Mouse (Mus musculus) MEL (cell line): ENCODE data around the gene Aqr. TPM values are rescaled to one million over a fixed set of nuclear protein-coding genes. Genes with fewer than 3 reads are reported as not detected.

Experiments
- DNase-seq: peaks from one replicate; pipeline ENCODE4 v3.0.0; 2011; ENCODE audit warnings: low read depth, low spot score
- H3K27ac ChIP-seq: 2 replicates; pipeline ENCODE4 v1.5.1; 2012; ENCODE audit warnings: low read depth, mild to moderate bottlenecking, control low read depth, low read length, moderate library complexity; ENCODE audit not compliant: control insufficient read depth
- H3K27me3 ChIP-seq, 2 experiments: fragments of 150-350 bp in 1 of 2; sonication (generic) in 1 of 2; 2 replicates each; pipeline ENCODE4 v1.6.1; 2012; ENCODE audit warnings: low read length in 2 of 2, mild to moderate bottlenecking in 2 of 2, improper control_type of control experiment in 1 of 2, moderate library complexity in 1 of 2; ENCODE audit not compliant: insufficient read depth in 2 of 2, control insufficient read depth in 1 of 2
- H3K36me3 ChIP-seq, 2 experiments: 2 replicates each; pipeline ENCODE4 v1.6.1; 2012 to 2014; ENCODE audit warnings: low read length in 2 of 2, improper control_type of control experiment in 1 of 2, inconsistent platforms in 1 of 2, mild to moderate bottlenecking in 1 of 2; ENCODE audit not compliant: insufficient read depth in 2 of 2, control insufficient read depth in 1 of 2
- H3K4me1 ChIP-seq, 2 experiments: fragments of 150-350 bp in 1 of 2; sonication (generic) in 1 of 2; 2 replicates each; pipeline ENCODE4 v1.6.1; 2012; ENCODE audit warnings: low read length in 2 of 2, improper control_type of control experiment in 1 of 2, mild to moderate bottlenecking in 1 of 2; ENCODE audit not compliant: insufficient read depth in 2 of 2, control insufficient read depth in 1 of 2
- H3K4me3 ChIP-seq, 2 experiments: fragments of 150-350 bp in 1 of 2; sonication (generic) in 1 of 2; 2 replicates each; pipeline ENCODE4 v1.5.1; 2012; ENCODE audit warnings: low read depth in 2 of 2, low read length in 2 of 2, mild to moderate bottlenecking in 2 of 2, moderate library complexity in 2 of 2, control low read depth in 1 of 2, improper control_type of control experiment in 1 of 2; ENCODE audit not compliant: control insufficient read depth in 1 of 2, insufficient read depth in 1 of 2
- H3K79me2 ChIP-seq: 2 replicates; pipeline ENCODE4 v1.6.1; 2012; ENCODE audit warnings: mild to moderate bottlenecking, low read length, moderate library complexity; ENCODE audit not compliant: control insufficient read depth, poor library complexity, insufficient read depth
- H3K9ac ChIP-seq: 2 replicates; pipeline ENCODE4 v1.6.1; 2012; ENCODE audit warnings: low read depth, mild to moderate bottlenecking, control low read depth, low read length, moderate library complexity; ENCODE audit not compliant: control insufficient read depth, poor library complexity, severe bottlenecking
- H3K9me3 ChIP-seq: fragments of 150-350 bp; sonication (generic); replicated peaks from 2 replicates; pipeline ENCODE4 v1.6.1; 2012; ENCODE audit warnings: mild to moderate bottlenecking, low read length, improper control_type of control experiment, moderate library complexity; ENCODE audit not compliant: insufficient read depth
- EP300 ChIP-seq, 2 experiments: IDR thresholded peaks; 2 replicates each; pipeline ENCODE4 v1.6.1; 2011; ENCODE audit warnings: improper control_type of control experiment in 2 of 2, low read length in 2 of 2, low read depth in 1 of 2, mild to moderate bottlenecking in 1 of 2
- ETS1 ChIP-seq: IDR thresholded peaks from 2 replicates; pipeline ENCODE4 v1.6.1; 2012; ENCODE audit warnings: low read depth, mild to moderate bottlenecking, inconsistent platforms, low read length, improper control_type of control experiment, moderate library complexity
- GABPA ChIP-seq: IDR thresholded peaks from 2 replicates; pipeline ENCODE4 v1.6.1; 2012; ENCODE audit warnings: low read depth, mild to moderate bottlenecking, inconsistent platforms, low read length, improper control_type of control experiment, moderate library complexity
- JUND ChIP-seq: IDR thresholded peaks from 2 replicates; pipeline ENCODE4 v1.6.1; 2011; ENCODE audit warnings: low read depth, mild to moderate bottlenecking, improper control_type of control experiment, low read length
- MYC ChIP-seq: IDR thresholded peaks from 2 replicates; pipeline ENCODE4 v1.6.1; 2011; ENCODE audit warnings: low read depth, mild to moderate bottlenecking, low read length, improper control_type of control experiment, moderate library complexity
- POLR2AphosphoS2 ChIP-seq: IDR thresholded peaks from 2 replicates; pipeline ENCODE4 v1.6.1; 2011; ENCODE audit warnings: low read length, improper control_type of control experiment
- RCOR1 ChIP-seq: IDR thresholded peaks from 2 replicates; pipeline ENCODE4 v1.6.1; 2012; ENCODE audit warnings: low read depth, mild to moderate bottlenecking, inconsistent platforms, low read length, improper control_type of control experiment
- TAL1 ChIP-seq: IDR thresholded peaks from 2 replicates; pipeline ENCODE4 v1.6.1; 2012; ENCODE audit warnings: mild to moderate bottlenecking, inconsistent platforms, low read length, moderate library complexity, mixed read lengths
- TCF12 ChIP-seq: IDR thresholded peaks from 2 replicates; pipeline ENCODE4 v1.6.1; 2014; ENCODE audit warnings: low read depth, mild to moderate bottlenecking, inconsistent platforms, low read length, improper control_type of control experiment, moderate library complexity
- UBTF ChIP-seq: IDR thresholded peaks from 2 replicates; pipeline ENCODE4 v1.6.1; 2012; ENCODE audit warnings: low read depth, mild to moderate bottlenecking, inconsistent platforms, low read length, improper control_type of control experiment, moderate library complexity, borderline replicate concordance; ENCODE audit not compliant: insufficient read depth
- USF1 ChIP-seq: IDR thresholded peaks from 2 replicates; pipeline ENCODE4 v1.6.1; 2014; ENCODE audit warnings: low read depth, mild to moderate bottlenecking, inconsistent platforms, low read length, improper control_type of control experiment, moderate library complexity
- polyA plus RNA-seq, 2 experiments: library from polyadenylated mRNA; stranded (reverse) in 1 of 2; unstranded in 1 of 2; fragments of >175 nt in 1 of 2; fragments of >200 nt in 1 of 2; gene quantifications; 2 replicates each; pipeline versions ENCODE4 v1.2.1 to v1.2.4; 2012; ENCODE audit warnings: low replicate concordance in 2 of 2, low read depth in 1 of 2; ENCODE audit not compliant: insufficient read length in 2 of 2, insufficient read depth in 1 of 2, missing spikeins in 1 of 2
- total RNA-seq: library from RNA; depleted of rRNA; stranded (reverse); fragments of 300-350 nt; gene quantifications from 2 replicates; pipeline ENCODE4 v1.2.3, GENCODE M21; 2012

Gene Aqr
- total and polyA plus RNA-seq, 3 experiments: 45.9 to 143 (median 69.1) TPM

DNA sequence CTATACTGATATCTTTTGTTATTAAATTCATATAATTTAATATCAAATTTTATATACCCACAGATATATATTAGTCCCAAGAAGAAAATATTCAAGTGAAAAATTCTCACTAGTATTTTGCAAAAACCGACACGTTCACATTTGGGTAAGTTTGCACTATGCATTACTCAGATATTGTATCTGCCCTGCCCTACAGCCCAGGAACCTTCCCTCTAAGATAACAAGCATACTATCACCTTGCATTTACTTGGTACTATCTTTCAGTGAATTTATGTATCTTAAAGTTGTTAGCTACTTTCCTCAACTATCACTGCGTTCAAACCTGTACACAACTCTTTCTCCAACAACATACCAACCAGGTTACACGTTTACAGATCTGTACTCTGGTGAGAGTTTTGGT, 71.3 kb downstream of the Aqr start:
- no peaks in the 10 kb centered on the region for H3K27me3 ChIP-seq
- no peaks in the 10 kb centered on the region for H3K9me3 ChIP-seq
- peaks cover 0 to 33% of the 10 kb centered on the region in 2 experiments; a peak in 2 of 4 replicates for H3K36me3 ChIP-seq
- TF ChIP-seq TCF12 (no peak), GABPA (no peak), JUND (no peak), POLR2AphosphoS2 (no peak), ETS1 (no peak)
- no peaks in the 10 kb centered on the region for H3K79me2 ChIP-seq
- no peak overlapping the region for H3K4me3 ChIP-seq
- DNase-seq: no peak
- no peaks in the 10 kb centered on the region for H3K4me1 ChIP-seq
- H3K27ac ChIP-seq: no peak overlapping the region
- no peak overlapping the region for H3K9ac ChIP-seq

DNA sequence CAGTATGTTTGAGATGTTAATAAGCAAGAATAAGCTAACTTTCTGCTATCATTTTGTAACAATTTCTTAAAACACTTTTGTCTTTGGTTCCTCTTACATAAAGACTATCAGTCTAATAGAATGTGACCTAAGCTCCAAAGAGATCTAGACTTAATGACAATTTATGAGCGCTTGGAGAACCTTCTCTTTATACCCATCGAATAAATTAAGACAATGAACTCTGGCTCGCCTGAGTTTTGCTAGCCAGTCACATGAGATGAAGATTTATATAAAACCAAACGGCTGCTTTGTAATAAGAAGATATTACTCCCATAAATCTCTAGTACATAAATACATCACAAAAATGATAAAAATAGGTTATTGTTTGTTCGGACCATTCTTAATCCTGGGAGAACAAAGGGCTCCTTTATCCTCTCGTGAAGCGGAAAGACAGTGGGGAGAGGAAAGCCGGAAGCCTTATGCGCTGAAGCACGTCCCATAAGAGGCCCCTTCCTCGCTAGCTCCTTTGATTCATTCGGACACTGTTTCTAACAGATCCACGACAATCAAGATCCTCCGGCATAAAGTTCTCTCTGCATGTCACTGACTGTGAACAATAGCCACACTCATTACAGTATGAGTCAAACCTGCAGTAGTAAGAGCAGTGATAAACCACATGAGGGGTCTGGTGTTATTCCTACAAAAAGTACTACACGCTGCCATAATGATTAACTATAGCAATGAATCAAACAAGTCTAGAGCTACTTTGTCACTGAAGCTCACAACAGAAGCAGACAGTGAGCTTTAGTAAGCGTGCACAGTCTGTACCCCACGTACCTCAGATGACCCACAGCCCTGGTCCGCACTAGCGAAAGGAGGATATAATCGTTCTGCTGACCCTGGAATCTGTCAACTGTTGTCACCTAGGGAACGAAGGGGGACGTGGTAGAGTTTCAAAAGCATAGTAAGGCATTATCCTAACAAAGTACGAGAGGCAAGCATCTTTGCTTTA, 79.2 kb downstream of the Aqr start:
- DNase-seq: no peak
- no peak for TF ChIP-seq RCOR1
- no peak for TF ChIP-seq MYC
- no peak for TF ChIP-seq TAL1
- no peak for TF ChIP-seq UBTF
- TF ChIP-seq EP300 (IDR thresholded peaks at IDR 0.05; ENCODE audit: low read depth in 1 of 2, low read length in 2 of 2): no peak
- no peak for TF ChIP-seq USF1
- no peak for TF ChIP-seq ETS1
- H3K4me1 ChIP-seq: no peaks in the 10 kb centered on the region

DNA sequence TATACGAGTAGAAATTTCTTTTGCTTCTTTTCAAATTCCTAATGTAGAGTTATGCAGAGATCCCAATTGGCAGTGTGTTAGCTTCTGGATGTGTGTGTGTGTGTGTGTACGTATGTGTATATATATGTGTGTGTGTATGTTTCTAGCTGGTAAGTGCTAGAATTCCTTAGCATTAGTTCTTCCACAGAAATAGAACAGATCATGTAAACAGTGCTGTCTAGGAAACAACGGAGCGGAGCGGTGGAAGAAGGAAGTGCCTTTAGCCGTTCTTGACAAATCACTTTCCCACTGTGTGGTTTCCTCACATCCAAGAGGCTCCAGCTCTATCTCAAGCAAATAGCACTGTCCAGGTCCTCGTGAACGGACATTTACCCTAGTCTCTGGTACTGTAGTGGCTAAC, 80.4 kb downstream of the Aqr start:
- TF ChIP-seq GABPA (no peak), UBTF (no peak)
- Histone ChIP-seq H3K27me3 (no peaks in the 10 kb centered on the region), H3K9me3 (no peaks in the 10 kb centered on the region), H3K4me1 (no peaks in the 10 kb centered on the region), H3K9ac (no peak overlapping the region), H3K36me3 (peaks cover 0 to 20% of the 10 kb centered on the region in 2 experiments; a peak in 2 of 4 replicates), H3K4me3 (no peak overlapping the region), H3K79me2 (no peaks in the 10 kb centered on the region), H3K27ac (no peak overlapping the region)
- DNase-seq: no peak

More for the DNA sequence above, 79.2 kb downstream of the Aqr start:
- Histone ChIP-seq H3K36me3 (peaks cover 0 to 25% of the 10 kb centered on the region in 2 experiments; a peak in 2 of 4 replicates), H3K27me3 (no peaks in the 10 kb centered on the region), H3K79me2 (no peaks in the 10 kb centered on the region), H3K27ac (no peak overlapping the region), H3K4me3 (no peak overlapping the region), H3K9me3 (no peaks in the 10 kb centered on the region), H3K9ac (no peak overlapping the region)
